Mouse (Mus musculus) layer of hippocampus, adult 18-20 months (tissue): Measurements from ENCODE around the gene Taf10. TPM values are rescaled to one million over a fixed set of nuclear protein-coding genes. Genes with fewer than 3 reads are reported as not detected.
"Not testable (repeated sequence)": the region's sequence is repeated elsewhere in the genome, so short reads cannot be mapped to it uniquely, and the experiment has no call there.

ENCODE experiments used
- DNase-seq, 2 experiments: peaks; one replicate each; pipeline ENCODE4 v3.0.0; 2022; ENCODE audit warnings: low spot score in 2 of 2
- total RNA-seq, 2 experiments: library from RNA; stranded (reverse); gene quantifications; 2 replicates each; pipeline ENCODE4 v1.2.3; 2021

The Taf10 gene
- total RNA-seq, 2 experiments from 2014 or later = 108 to 114 TPM

GRCm38 (mm10) chr7:105753281-105753680 lies 9.1 kb upstream of the Taf10 start:
- no peak for DNase-seq

GRCm38 (mm10) chr7:105752716-105753115 lies 8.6 kb upstream of the Taf10 start:
- no peak for DNase-seq

DNA sequence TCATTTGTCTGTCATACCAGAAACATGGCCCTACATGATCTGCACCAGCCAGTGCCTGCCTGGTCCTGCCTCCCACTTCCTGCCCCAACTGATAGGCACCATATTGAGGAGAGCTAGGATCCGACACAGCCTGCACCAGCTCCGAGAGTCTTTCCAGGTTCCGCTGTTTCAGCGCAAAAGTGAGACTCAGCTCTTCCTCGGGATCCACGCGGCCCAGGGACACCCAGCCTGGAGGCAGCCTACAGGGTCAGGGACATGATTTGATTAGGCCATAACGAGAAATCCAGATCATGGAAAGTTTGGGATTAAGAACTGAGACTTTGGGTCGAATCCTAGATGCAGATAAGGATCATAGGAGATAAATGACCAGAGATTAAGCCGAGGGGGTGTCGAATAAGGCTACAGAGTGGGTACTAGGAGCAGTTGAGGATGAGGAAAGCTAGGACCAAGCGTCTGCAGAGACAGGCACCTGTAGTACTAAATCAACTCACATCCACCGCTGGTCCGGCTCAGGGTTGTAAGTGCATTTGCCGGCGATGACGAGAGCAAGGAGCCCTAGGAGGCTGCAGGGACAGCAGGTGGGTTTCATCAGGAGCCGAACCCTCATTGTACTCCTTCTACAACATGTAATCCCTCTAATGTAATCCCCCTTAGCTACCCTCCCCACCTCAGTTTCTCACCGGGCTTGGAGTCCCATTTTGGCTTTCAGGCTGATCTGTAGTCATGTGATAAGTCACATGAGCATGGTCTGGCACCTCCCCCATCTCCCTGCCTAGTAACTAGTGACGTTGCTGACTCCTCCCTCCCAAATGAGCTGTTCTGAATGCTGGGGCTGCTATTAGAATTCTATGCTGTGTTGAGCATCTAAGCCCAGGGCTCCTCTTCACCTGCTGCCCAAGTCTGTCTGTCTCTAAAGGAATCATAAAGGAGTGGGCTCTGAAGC lies 7.6 kb upstream of the Taf10 start, which contains the start of gene Tpp1:
TSS of gene Tpp1 (minus strand) at position 745 of the 943 bp plus-strand sequence.
- DNase-seq = peak; percentile 93 to 98

DNA sequence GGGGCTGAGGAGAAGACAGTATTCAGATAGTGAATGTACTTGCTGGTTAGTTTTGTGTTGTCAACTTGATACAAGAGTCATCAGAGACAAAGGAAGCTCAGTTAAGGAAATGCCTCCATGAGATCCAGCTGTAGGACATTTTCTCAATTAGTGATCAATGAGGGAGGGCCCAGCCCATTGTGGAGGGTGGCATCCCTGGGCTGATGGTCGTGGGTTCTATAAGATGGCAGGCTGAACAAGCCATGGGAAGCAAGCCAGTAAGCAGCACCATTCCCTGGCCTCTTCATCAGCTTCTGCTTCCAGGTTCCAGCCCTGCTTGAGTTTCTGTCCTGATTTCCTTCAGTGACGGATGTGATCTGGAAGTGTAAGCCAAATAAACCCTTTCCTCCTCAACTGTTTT lies 3.6 kb upstream of the Taf10 start:
- no peak for DNase-seq

GRCm38 (mm10) chr7:105743246-105743925 lies 775 bp downstream of the Taf10 start:
- not testable (repeated sequence) for DNase-seq

- DNase-seq = not testable (repeated sequence)
These were observed 1.5 kb downstream of the Taf10 start for GRCm38 (mm10) chr7:105742539-105743215.

- no peak for DNase-seq
These were observed 2.2 kb downstream of the Taf10 start for GRCm38 (mm10) chr7:105741978-105742377.

DNA sequence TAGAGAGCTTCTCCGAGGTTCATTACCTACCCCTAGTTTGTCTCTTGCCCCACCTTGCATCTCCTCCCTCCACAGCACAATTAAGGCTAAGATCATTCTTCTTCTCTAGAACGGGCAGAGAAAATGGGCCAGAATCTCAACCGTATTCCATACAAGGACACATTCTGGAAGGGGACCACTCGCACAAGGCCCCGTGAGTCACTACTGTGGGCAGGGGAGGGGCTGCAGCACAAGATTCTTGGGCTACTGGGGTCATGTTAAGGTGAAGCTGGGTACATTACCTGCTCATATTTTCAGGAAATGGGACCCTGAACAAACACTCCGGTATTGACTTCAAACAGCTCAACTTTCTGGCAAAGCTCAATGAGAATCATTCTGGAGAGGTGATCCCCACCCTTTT lies 3.3 kb downstream of the Taf10 start:
- DNase-seq = no peak

GRCm38 (mm10) chr7:105740089-105740795 lies 3.9 kb downstream of the Taf10 start:
- DNase-seq = no peak

DNA sequence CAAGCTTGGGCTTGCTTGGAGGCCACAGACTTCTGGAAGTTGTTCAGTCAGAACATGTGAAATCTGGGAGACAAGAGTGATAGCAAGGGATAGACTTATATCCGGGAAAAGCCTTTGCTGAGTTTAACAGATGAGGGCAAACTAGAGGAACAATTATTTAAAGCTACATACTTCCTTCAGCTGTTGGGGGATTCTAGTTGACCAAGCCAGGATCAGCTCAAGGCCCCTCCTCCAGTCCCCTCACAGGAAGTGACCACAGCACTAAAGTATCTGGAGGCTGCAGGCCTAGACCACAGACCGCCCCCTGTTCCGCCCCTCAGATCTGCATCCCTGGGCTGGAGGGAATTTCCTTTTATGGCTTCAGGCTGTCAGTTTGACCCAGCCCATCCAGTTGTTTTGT lies 5.2 kb downstream of the Taf10 start:
- no peak for DNase-seq

GRCm38 (mm10) chr7:105738286-105738685 lies 5.9 kb downstream of the Taf10 start:
- no peak for DNase-seq

DNA sequence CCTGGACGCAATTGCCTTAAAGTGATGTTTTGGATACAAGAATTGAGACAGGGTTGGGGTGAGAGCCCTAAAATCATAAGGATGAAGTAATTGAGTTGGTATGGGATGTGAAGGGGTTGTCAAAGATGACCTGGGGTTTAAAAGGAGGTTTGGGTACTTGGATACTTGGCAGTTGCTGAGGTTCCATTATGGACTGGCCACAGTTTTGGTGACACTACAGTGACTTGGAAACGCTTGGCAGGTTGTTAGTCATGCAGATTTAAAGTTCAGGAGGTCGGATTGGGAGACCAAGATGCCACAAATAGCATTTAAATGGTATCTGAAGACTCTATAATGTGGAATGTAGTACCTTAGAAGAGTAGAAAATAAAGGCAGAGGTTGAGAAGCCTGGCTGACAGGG lies 6.5 kb downstream of the Taf10 start:
- no peak for DNase-seq

- peak in 1 of 2 experiments; percentile 38 for DNase-seq
These were observed 7.1 kb downstream of the Taf10 start, which contains the start of gene Rrp8 for GRCm38 (mm10) chr7:105736911-105737521. Rrp8 (minus strand) TSS chr7:105737385.

GRCm38 (mm10) chr7:105736264-105736901 lies 7.8 kb downstream of the Taf10 start, which contains the start of gene Ilk:
Ilk (plus strand) TSS chr7:105736592.
- peak; percentile 89 to 96 for DNase-seq

DNA sequence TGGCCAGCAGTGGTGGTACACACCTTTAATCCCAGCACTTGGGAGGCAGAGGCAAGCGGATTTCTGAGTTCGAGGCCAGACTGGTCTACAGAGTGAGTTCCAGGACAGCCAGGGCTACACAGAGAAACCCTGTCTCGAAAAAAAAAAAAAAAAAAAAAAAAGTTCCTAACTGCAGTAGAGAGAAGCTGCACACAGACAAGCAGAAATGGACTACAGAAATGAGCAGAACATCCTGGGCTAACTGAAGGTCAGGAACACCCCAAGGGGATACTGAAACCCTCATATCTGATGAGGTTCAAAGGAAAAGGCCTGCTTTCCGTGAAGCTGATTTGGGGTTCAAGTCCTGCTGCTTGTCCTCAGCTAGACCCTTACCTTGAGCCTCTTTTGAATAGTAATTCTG lies 8.7 kb downstream of the Taf10 start:
- not testable (repeated sequence) for DNase-seq

DNA sequence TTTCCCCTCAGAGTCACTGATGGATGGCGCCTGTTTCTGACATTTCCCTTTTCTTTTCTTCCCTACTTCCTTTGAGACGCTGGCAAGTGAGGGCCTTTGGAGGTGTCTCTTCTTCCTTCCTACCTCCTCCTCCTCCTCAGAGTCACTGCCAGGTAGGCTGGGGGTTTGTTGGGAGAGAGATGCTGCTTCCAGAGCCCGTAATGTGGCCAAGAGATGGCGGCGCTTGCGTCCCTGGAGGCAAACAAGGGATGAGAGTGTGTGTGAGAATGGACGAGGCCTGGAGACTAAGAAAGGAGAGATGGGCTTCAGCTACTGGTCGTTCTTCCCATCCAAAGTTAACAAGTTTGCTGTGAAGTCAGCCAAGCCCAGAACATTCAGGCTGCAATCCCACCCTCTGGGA lies 9.3 kb downstream of the Taf10 start:
- DNase-seq = no peak

DNA sequence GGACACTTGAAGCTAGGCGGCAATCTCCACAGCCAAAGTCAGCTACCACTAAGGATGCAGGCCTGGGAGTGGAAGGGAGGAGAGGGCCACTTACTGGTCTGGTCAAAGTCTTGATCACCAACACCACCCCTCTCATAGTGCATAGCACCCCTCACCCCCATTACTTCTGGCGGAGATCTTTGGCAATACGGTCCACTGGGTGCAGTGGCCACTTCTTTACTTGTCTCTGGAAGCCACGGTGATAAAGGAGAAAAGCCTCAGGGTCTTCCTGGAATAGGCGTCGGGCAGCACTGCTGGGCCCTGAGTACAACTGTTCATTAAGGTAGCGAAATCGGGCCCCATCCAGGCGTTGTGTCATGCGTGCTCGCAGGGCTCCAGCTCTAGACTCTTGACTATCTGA lies 10.3 kb downstream of the Taf10 start:
- DNase-seq = no peak

DNA sequence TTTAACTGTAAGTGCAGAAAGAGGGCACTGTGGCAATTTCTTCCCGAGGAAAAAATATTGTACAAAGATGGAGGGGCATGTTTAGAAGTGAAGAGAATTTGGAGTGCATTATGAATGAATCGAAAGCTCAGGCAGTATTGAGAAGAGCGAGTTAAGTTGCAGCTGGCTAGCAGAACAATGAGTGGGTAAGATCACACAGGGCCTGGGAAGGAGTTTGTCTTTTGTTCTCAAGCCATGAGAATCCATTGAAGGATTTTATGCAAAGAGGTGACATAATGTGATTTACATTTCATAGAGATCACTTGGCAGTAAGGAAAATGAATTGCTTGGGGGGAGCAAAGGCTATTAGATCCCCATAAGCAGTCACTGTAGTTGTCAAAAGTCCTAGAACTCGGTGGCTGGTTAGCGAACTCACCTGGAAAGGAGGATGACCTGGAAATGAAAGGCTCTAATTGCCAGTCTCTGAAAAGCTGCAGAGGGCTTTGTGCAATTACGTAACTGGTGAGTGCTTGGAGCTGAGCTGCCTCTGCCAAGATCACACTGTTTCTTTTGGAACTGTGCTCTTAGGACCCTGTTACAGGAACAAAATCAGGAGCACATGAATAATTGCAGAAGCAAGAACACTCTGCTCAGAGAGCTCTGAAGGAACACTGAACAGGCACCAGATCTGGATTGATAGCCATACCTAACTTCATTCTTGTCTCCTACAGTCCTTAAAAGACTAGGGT lies 15.3 kb downstream of the Taf10 start:
- DNase-seq = peak in 1 of 2 experiments; percentile 81

DNA sequence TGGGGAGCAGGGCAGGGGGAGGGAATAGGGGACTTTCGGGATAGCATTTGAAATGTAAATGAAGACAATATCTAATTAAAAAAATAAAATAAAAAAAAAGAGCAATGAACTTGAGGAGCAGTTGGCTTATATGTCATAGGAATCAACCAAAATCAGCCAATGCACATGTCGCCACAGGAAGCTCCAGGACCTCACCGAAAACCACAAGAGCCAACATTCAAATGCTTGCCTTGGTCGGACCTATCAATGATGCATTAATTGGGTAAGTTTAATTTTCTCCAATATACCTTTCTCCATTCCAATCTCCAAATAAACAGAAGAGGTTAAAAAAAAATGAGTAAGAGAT lies 17.2 kb downstream of the Taf10 start:
- DNase-seq = no peak
